Mouse (Mus musculus): ENCODE measurements around the gene Txlna.

Gene Txlna

GRCm38 (mm10) chr4:129625029-129625370 is 15.9 kb downstream of the Txlna start:
- DNase-seq (ENCODE audit: low spot score in 2 of 2): no peak

- peak; percentile 73 to 80 for DNase-seq (ENCODE audit: low spot score in 2 of 2)
These were observed 16.4 kb downstream of the Txlna start for GRCm38 (mm10) chr4:129624281-129625028.

GRCm38 (mm10) chr4:129623681-129624091 is 17.2 kb downstream of the Txlna start, which contains the start of gene Ccdc28b:
TSS of gene Ccdc28b (minus strand) at chr4:129623947.
- peak; percentile 34 to 52 for DNase-seq (ENCODE audit: low spot score in 2 of 2)

- no peak for DNase-seq (ENCODE audit: low spot score in 2 of 2)
These were observed 17.9 kb downstream of the Txlna start for GRCm38 (mm10) chr4:129622803-129623535.

GRCm38 (mm10) chr4:129622120-129622802 is 18.6 kb downstream of the Txlna start:
- no peak for DNase-seq (ENCODE audit: low spot score in 2 of 2)

GRCm38 (mm10) chr4:129621283-129621841 is 19.5 kb downstream of the Txlna start:
- no peak for DNase-seq (ENCODE audit: low spot score in 2 of 2)

- no peak for DNase-seq (ENCODE audit: low spot score in 2 of 2)
These were observed 20.2 kb downstream of the Txlna start for GRCm38 (mm10) chr4:129620419-129621282.

- peak; percentile 90 to 94 for DNase-seq (ENCODE audit: low spot score in 2 of 2)
These were observed 21.8 kb downstream of the Txlna start, which contains the start of gene Iqcc for GRCm38 (mm10) chr4:129618786-129619691. TSS of gene Iqcc (minus strand) at chr4:129619099.

GRCm38 (mm10) chr4:129618031-129618430 is 22.8 kb downstream of the Txlna start:
- DNase-seq (ENCODE audit: low spot score in 2 of 2): no peak

- no peak for DNase-seq (ENCODE audit: low spot score in 2 of 2)
These were observed 23.7 kb downstream of the Txlna start for GRCm38 (mm10) chr4:129617121-129617641.

- no peak for DNase-seq (ENCODE audit: low spot score in 2 of 2)
These were observed 24.2 kb downstream of the Txlna start for GRCm38 (mm10) chr4:129616631-129617030.

- DNase-seq (ENCODE audit: low spot score in 2 of 2): no peak
These were observed 25.0 kb downstream of the Txlna start for GRCm38 (mm10) chr4:129615801-129616290.

GRCm38 (mm10) chr4:129614093-129614492 is 26.8 kb downstream of the Txlna start, which contains the start of gene Dcdc2b:
TSS of gene Dcdc2b (minus strand) at chr4:129614257.
- no peak for DNase-seq (ENCODE audit: low spot score in 2 of 2)

- DNase-seq (ENCODE audit: low spot score in 2 of 2): no peak
These were observed 30.4 kb downstream of the Txlna start for GRCm38 (mm10) chr4:129610472-129610871.

GRCm38 (mm10) chr4:129610026-129610425 is 30.8 kb downstream of the Txlna start:
- no peak for DNase-seq (ENCODE audit: low spot score in 2 of 2)

- no peak for DNase-seq (ENCODE audit: low spot score in 2 of 2)
These were observed 31.7 kb downstream of the Txlna start for GRCm38 (mm10) chr4:129609139-129609631.

GRCm38 (mm10) chr4:129608426-129609025 is 32.3 kb downstream of the Txlna start:
- peak; percentile 43 to 61 for DNase-seq (ENCODE audit: low spot score in 2 of 2)

GRCm38 (mm10) chr4:129600233-129601158 is 40.4 kb downstream of the Txlna start, which contains the start of the genes Eif3i and Tmem234:
TSS of gene Eif3i (minus strand) at chr4:129600648.
TSS of gene Tmem234 (plus strand) at chr4:129600668.
- DNase-seq (ENCODE audit: low spot score in 2 of 2): peak; percentile 56 to 65

Data from frontal cortex, postnatal 25 days (tissue).